Mouse (Mus musculus) intestine, embryonic 16.5 days (tissue): Measurements from ENCODE around the gene Gm9903. TPM values are rescaled to one million over a fixed set of nuclear protein-coding genes. Genes with fewer than 3 reads are reported as not detected.

Experiments
- ATAC-seq: fragments of 200-750 bp; cut with Nextera tagmentation; 2 replicates; pipeline ENCODE4 v1.8.0; 2017; ENCODE audit warnings: moderate TSS enrichment, moderate library complexity
- H3K27ac ChIP-seq: fragments of 300-500 bp; sonication (generic); 2 replicates; pipeline ENCODE4 v1.5.1; 2014; ENCODE audit warnings: mild to moderate bottlenecking, low read length
- H3K27me3 ChIP-seq: fragments of 300-500 bp; sonication (generic); replicated peaks from 2 replicates; pipeline ENCODE4 v1.6.1; 2014; ENCODE audit warnings: low read length, control low read depth, mixed read lengths; ENCODE audit not compliant: control insufficient read depth, insufficient read depth
- H3K36me3 ChIP-seq: fragments of 300-500 bp; sonication (generic); 2 replicates; pipeline ENCODE4 v1.6.1; 2014; ENCODE audit warnings: low read length, control low read depth; ENCODE audit not compliant: control insufficient read depth, insufficient read depth
- H3K4me1 ChIP-seq: fragments of 300-500 bp; sonication (generic); 2 replicates; pipeline ENCODE4 v1.6.1; 2014; ENCODE audit warnings: low read length, control low read depth, mixed read lengths; ENCODE audit not compliant: control insufficient read depth, insufficient read depth
- H3K4me2 ChIP-seq: fragments of 300-500 bp; sonication (generic); 2 replicates; pipeline ENCODE4 v1.6.1; 2014; ENCODE audit warnings: low read depth, low read length, control low read depth
- H3K4me3 ChIP-seq: fragments of 300-500 bp; sonication (generic); 2 replicates; pipeline ENCODE4 v1.5.1; 2014; ENCODE audit warnings: mild to moderate bottlenecking, low read length
- H3K9ac ChIP-seq: fragments of 300-500 bp; sonication (generic); 2 replicates; pipeline ENCODE4 v1.6.1; 2014; ENCODE audit warnings: low read depth, low read length
- H3K9me3 ChIP-seq: fragments of 300-500 bp; sonication (generic); 2 replicates; pipeline ENCODE4 v1.6.1; 2016; ENCODE audit warnings: low read length, control low read depth; ENCODE audit not compliant: control insufficient read depth
- WGBS: fragments of 180-500 bp; shearing (Covaris S2); extraction: QIAGEN DNeasy Blood & Tissue Kit; methylation state at CpG from one replicate; pipeline ENCODE4 v1.1.7; 2014; 5-methylcytosine and 5-hydroxymethylcytosine counted together
- polyA plus RNA-seq: library from polyadenylated mRNA; unstranded; fragments of >200 nt; fragmentation: Nextera tagmentation; extraction: Ambion mirVana; gene quantifications from 2 replicates; pipeline ENCODE4 v1.2.1, GENCODE M21; 2015

The Gm9903 gene
- polyA plus RNA-seq, 1 experiment from 2014 or later, result 0.15 TPM

DNA sequence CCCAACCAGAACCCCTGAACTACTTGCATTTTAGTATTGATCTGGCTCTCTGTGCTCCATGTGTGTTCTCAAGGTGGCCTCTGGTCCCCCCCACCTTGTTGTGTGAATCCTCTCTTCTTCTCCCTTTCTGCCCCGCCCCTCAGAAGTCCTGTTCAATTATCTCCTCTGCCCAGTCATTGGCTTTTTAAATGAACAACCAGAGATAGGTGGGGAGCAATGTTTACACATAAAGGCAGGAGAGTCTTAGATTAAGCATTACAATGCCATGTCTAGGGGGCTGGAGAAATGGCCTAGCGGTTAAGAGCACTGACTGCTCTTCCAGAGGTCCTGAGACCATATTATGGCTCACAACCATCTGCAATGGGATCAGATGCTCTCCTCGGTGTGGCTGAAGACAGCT, 5.6 kb downstream of the Gm9903 start:
- peaks cover 2% of the 10 kb centered on the region; the same call in 1 of the 2 replicates for H3K36me3 ChIP-seq
- no peak overlapping the region for H3K4me3 ChIP-seq
- H3K4me2 ChIP-seq, result no peak overlapping the region
- peaks cover 6% of the 10 kb centered on the region for H3K4me1 ChIP-seq
- 78% methylated on average over 3 of the region's 3 CpGs for WGBS
- no peak for ATAC-seq
- no peak overlapping the region for H3K9ac ChIP-seq
- H3K27me3 ChIP-seq, result no peaks in the 10 kb centered on the region
- H3K9me3 ChIP-seq, result no peaks in the 10 kb centered on the region
- H3K27ac ChIP-seq, result no peak overlapping the region

DNA sequence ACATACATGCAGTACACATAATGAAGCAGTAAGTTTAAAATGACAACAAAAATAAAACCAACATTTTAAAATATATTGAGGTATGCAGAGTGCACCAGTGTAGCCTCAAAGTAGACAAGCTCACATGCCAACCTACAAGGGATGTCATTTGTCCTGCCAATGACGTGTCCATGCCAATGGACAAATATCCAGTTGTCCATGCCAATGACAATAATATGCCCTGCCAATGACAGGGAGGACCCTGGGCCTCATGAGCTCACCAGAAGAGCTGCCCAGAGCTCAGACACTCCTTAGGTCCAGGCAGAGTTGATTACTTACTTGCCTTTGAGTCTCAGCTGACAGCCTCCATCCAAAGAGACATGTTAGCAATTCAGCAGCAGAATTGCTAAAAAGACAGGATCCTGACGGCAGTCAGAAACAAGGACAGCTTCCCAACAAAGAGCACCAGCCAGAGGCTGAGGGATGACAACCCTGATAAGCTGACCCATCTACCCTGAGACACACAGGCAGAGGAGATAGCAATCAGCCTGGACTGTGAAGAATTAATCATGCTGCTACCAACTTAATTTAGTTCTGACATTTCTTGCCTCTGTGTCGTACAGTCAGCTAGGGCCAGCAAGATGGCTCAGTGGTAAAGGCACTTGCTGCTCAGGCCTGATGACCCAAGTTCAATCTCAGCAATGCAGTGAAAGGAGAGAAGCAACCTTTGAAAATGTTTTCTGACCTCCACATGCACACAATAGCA, 8.1 kb downstream of the Gm9903 start:
- no peaks in the 10 kb centered on the region for H3K4me1 ChIP-seq
- ATAC-seq, result no peak
- H3K9ac ChIP-seq, result no peak overlapping the region
- H3K4me3 ChIP-seq, result no peak overlapping the region
- no peaks in the 10 kb centered on the region for H3K9me3 ChIP-seq
- no peaks in the 10 kb centered on the region for H3K27me3 ChIP-seq
- H3K27ac ChIP-seq, result no peak overlapping the region
- H3K36me3 ChIP-seq, result peaks cover 12% of the 10 kb centered on the region
- H3K4me2 ChIP-seq, result no peak overlapping the region
- 78% methylated on average over 3 of the region's 3 CpGs for WGBS

DNA sequence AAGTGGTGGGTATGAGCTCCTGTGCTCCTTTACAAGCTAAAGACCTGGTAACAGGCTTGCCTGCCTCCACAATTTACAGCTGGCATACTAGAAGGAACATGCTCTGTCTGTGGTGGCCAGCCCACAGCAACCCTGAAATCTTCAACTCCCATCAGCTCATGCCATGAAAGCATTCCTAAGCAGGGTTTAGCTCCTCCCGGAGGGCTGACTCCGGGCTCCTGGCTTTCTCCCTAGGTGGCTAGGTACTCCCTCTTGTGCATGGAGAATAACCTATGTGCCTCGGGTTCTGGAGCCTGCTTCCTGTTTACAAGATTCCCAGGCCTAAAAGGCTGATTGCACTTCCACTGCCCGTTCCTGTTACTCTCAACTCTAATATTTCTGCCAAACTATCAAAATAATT, 9.1 kb downstream of the Gm9903 start:
- Histone ChIP-seq H3K36me3 (peaks cover 12% of the 10 kb centered on the region), H3K27ac (no peak overlapping the region), H3K9me3 (no peaks in the 10 kb centered on the region), H3K4me3 (no peak overlapping the region), H3K4me2 (no peak overlapping the region), H3K9ac (no peak overlapping the region), H3K27me3 (no peaks in the 10 kb centered on the region), H3K4me1 (no peaks in the 10 kb centered on the region)
- ATAC-seq, result no peak
- 36% methylated on average over 4 of the region's 4 CpGs for WGBS

DNA sequence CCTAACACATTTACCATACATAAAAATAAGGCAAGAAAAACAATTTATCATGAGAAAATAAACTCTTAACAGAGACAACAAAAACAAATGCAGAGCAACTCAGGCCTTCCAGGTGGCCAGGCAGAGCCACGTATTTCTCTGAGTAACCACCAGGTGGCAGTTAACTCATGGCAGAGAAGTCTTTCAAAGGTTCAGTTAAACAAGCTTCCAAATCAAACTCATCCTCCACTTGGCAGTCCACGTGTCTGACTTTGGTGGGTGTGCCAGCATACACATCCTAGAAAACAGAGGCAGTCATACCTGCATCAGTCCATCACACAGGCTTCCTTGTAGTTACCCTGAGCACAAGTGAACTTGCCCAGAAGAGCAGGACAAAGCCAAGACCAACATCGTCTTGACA, 10.9 kb downstream of the Gm9903 start:
- no peaks in the 10 kb centered on the region for H3K4me1 ChIP-seq
- ATAC-seq, result no peak
- no peak overlapping the region for H3K9ac ChIP-seq
- no peak overlapping the region for H3K4me3 ChIP-seq
- no peaks in the 10 kb centered on the region; the same call in 1 of the 2 replicates for H3K9me3 ChIP-seq
- H3K4me2 ChIP-seq, result no peak overlapping the region
- 35% methylated on average over 3 of the region's 3 CpGs for WGBS
- H3K36me3 ChIP-seq, result peaks cover 14% of the 10 kb centered on the region
- H3K27me3 ChIP-seq, result no peaks in the 10 kb centered on the region
- H3K27ac ChIP-seq, result no peak overlapping the region

DNA sequence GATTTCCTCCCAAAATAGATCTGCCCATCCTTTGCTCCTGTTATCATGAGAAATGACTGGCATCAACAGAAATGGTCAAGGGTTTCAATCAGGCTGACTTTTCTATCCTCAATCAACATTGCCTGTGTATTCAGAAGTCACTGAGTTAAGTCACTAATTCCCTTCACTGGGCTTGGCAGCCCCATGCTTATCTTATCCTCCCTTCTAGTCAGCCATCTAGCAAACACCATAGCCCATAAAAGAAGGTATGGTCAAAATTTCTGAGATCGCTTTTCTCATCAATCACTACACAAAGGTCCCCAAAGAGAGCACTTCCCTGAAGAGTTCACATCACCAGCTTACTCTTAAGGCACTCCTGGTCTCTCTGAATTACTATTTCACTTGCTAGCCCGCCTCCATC, 21.3 kb downstream of the Gm9903 start:
- ATAC-seq, result no peak
- H3K9me3 ChIP-seq, result no peaks in the 10 kb centered on the region
- peak overlapping the region; percentile 80 for H3K9ac ChIP-seq
- peaks cover 13% of the 10 kb centered on the region for H3K36me3 ChIP-seq
- peak overlapping the region; percentile 95; the same call in 1 of the 2 replicates for H3K27ac ChIP-seq
- H3K4me3 ChIP-seq, result peak overlapping the region; percentile 79
- H3K27me3 ChIP-seq, result no peaks in the 10 kb centered on the region
- WGBS, result 11% methylated on average over 2 of the region's 2 CpGs
- peak overlapping the region; percentile 66 for H3K4me2 ChIP-seq
- H3K4me1 ChIP-seq, result peaks cover 20% of the 10 kb centered on the region

DNA sequence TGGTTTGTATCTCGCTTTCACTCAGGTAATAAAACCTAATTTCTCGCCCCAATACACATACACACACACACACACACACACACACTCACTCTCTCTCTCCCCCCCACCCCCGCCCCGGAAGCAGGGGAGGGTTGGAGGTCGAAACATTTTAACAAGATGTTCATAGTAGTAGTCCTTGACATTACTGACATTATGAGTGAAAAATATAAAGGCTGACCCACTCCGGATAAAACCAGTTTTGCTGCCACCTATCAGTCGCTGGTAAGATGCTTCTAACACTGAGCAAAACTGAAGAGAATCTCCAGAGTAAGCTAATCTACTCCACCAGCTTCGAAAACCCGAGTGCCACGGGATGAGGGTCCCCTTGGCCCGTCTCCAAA, 21.8 kb downstream of the Gm9903 start:
- Histone ChIP-seq H3K9me3 (no peaks in the 10 kb centered on the region), H3K4me3 (peak overlapping the region; percentile 79), H3K4me2 (peak overlapping the region; percentile 66), H3K36me3 (peaks cover 13% of the 10 kb centered on the region), H3K4me1 (peaks cover 26% of the 10 kb centered on the region), H3K27ac (peak overlapping the region; percentile 95), H3K9ac (peak overlapping the region; percentile 80), H3K27me3 (no peaks in the 10 kb centered on the region)
- 0% methylated on average over 11 of the region's 11 CpGs for WGBS
- ATAC-seq, result no peak

DNA sequence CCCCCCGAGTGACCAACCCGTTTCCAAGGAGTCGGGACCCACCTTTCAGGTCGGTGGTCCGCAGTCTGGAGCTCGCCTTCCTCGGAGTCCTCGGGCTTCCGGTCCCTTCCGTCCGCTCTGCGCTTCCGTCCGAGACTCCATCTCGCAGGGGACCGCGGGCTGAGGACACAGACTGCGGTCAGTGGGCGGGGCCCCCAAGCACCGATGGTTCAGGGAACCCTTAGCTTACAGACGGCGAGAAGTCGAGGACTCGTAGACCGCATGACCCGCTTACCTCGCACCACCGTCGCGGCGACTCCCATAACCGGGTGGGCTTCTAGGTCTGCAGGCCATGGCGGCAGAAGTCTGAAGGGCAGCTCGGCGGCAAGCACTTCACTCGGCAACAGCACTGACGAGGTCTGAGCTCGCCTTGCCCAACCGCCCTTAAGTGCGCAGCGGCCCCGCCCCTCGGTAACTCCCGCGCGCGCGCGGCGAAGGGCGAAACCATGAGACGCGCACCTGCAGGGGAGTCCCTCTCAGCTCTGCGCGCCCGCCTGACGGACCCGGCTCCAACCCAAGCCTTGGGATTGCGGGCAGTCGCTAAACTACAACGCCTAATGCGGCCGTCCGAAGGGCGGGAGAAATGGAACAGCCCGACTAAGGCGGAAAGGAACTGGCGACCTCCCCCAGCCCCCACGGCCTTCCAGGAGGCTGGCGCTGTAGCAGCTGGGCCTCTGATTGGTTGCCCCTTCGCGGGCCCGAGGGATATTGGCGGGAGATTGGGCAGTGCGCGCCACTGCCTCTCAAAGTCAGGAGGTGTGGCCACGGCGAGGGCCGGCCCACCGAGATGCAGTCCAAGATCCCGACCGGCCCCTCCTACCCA, 22.4 kb downstream of the Gm9903 start, which contains the start of gene Slbp:
Gene Slbp, minus strand, starts transcription at position 654 of the 862 bp plus-strand sequence.
- Histone ChIP-seq H3K4me2 (peak within 1 kb of the TSS; percentile 66), H3K36me3 (peaks cover 13% of the 10 kb centered on the region), H3K9me3 (no peaks in the 10 kb centered on the region), H3K4me1 (peaks cover 32% of the 10 kb centered on the region), H3K4me3 (peak within 1 kb of the TSS; percentile 79), H3K27ac (peak within 1 kb of the TSS; percentile 95), H3K27me3 (no peaks in the 10 kb centered on the region), H3K9ac (peak within 1 kb of the TSS; percentile 80)
- ATAC-seq, result peak; percentile 96
- 0% methylated on average over 82 of the region's 82 CpGs for WGBS

DNA sequence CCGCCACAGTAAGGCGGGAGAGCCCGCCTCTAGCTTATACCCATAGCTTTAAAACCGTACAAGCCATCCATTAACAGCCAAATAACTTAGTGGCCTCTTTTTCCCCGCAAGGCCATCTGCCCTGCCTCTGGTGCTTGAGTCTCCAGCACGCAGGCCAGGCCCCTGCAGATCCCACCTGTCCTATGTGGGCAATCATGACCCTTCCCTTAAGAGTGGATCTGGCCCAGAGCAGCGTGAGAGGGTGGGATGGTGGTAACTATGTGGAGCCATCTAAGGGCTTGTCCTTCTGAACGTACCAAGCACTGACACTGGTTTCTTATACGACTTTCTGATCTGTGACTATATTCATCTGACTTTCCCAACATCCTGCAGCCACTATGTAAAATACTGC, 23.1 kb downstream of the Gm9903 start:
- ATAC-seq, result peak; percentile 19
- H3K9ac ChIP-seq, result peak overlapping the region; percentile 80
- H3K4me2 ChIP-seq, result peak overlapping the region; percentile 66
- H3K9me3 ChIP-seq, result no peaks in the 10 kb centered on the region
- 4% methylated on average over 9 of the region's 9 CpGs for WGBS
- peak overlapping the region; percentile 75 for H3K27ac ChIP-seq
- H3K4me1 ChIP-seq, result peaks cover 32% of the 10 kb centered on the region
- H3K4me3 ChIP-seq, result peak overlapping the region; percentile 79
- no peaks in the 10 kb centered on the region for H3K27me3 ChIP-seq
- H3K36me3 ChIP-seq, result peaks cover 7% of the 10 kb centered on the region

DNA sequence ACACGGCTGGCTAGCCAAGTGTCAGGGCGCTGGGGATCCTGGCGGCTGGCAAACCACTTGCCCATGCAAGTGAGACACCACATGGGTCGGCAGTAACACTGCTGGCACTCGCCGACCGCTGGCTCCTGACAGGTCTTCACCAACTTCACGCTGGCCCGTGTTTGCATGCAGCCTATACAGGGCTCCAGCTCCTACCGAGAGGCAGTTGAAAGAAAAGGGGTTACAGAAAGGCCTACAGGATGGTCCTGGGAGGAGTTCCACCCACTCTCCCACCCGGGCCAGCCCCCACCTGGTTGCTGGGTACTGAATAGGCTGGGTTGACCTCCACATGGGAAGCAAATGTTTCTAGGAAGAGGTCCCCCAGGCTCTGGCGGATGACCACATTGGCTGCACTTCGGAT, 24.7 kb downstream of the Gm9903 start:
- Histone ChIP-seq H3K36me3 (peaks cover 7% of the 10 kb centered on the region), H3K27me3 (no peaks in the 10 kb centered on the region), H3K27ac (no peak overlapping the region), H3K4me2 (no peak overlapping the region), H3K9me3 (no peaks in the 10 kb centered on the region), H3K4me1 (peaks cover 37% of the 10 kb centered on the region), H3K4me3 (no peak overlapping the region), H3K9ac (no peak overlapping the region)
- 96% methylated on average over 13 of the region's 13 CpGs for WGBS
- no peak for ATAC-seq
